Mouse (Mus musculus) WW6 (cell line): Measurements from ENCODE around the gene Gm4553.
A peak's percentile ranks its signal among the peaks of the same experiment; 100 is the strongest.
"Not testable (repeated sequence)": the region's sequence is repeated elsewhere in the genome, so short reads cannot be mapped to it uniquely, and the experiment has no call there.

ENCODE experiments used
- DNase-seq: peaks from one replicate; pipeline ENCODE4 v3.0.0-alpha.2; 2013; ENCODE audit warnings: low read depth, low spot score

Gene Gm4553

GRCm38 (mm10) chr7:142165639-142166038 lies at the start of gene Gm4553:
TSS of gene Gm4553 (minus strand) at chr7:142165739.
- DNase-seq: not testable (repeated sequence)

DNA sequence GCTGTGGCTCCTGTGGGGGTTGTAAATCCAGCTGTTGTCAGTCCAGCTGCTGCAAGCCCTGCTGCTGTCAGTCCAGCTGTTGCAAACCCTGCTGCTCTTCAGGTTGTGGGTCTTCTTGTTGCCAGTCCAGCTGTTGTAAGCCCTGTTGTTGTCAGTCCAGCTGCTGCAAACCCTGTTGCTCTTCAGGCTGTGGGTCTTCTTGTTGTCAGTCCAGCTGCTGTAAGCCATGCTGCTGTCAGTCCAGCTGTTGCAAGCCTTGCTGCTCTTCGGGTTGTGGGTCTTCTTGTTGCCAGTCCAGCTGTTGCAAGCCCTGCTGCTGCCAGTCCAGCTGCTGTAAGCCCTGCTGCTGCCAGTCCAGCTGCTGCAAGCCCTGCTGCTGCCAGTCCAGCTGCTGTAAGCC lies 46.6 kb upstream of the Gm4553 start:
- not testable (repeated sequence) for DNase-seq

- no peak for DNase-seq
Measured at GRCm38 (mm10) chr7:142211559-142211958, 46.0 kb upstream of the Gm4553 start, which contains the start of gene Gm7579. TSS of gene Gm7579 (plus strand) at chr7:142211859.

- not testable (repeated sequence) for DNase-seq
Measured at GRCm38 (mm10) chr7:142206891-142207290, 41.4 kb upstream of the Gm4553 start.

GRCm38 (mm10) chr7:142205488-142205887 lies 39.9 kb upstream of the Gm4553 start:
- no peak for DNase-seq

DNA sequence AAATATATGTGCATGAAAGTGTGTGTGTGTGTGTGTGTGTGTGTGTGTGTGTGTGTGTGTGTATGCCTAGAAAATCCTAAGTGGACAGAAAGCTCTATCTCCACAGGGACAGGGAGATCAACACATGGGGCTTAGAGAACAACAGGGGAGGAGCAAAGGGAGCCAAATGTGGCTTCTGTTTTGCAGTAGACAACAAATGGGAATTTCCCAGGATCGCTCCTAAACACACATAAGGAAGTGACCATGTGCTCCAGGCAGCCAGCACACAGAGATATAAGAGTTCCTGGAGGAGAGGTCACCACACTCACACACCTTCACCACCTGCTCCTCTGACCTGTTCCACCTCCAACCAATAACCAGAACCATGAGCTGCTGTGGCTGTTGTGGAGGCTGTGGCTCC lies 35.5 kb upstream of the Gm4553 start, which contains the start of gene Krtap5-3:
TSS of gene Krtap5-3 (plus strand) at position 301 of the 400 bp plus-strand sequence.
- no peak for DNase-seq

- no peak for DNase-seq
Measured at GRCm38 (mm10) chr7:142198748-142199147, 33.2 kb upstream of the Gm4553 start.

GRCm38 (mm10) chr7:142190289-142190688 lies 24.8 kb upstream of the Gm4553 start, which contains the start of gene Gm10153:
TSS of gene Gm10153 (minus strand) at chr7:142190389.
- no peak for DNase-seq

DNA sequence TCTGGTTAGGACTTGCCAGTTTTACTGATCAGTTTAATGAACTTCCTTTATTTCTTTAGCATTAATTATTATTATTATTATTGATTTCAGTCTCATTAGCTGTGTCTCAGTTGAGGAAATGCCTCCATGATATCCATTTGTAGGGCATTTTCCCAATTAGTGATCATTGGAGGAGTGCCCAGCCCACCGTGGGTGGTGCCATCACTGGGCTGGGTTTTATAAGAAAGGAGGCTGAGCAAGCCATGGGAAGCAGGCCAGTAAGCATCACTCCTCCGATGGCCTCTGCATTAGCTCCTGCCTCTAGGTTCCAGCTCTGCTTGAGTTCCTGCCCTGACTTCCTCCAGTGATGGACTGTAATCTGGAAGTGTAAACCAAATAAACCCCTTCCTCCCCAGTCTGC lies 22.6 kb upstream of the Gm4553 start:
- no peak for DNase-seq

DNA sequence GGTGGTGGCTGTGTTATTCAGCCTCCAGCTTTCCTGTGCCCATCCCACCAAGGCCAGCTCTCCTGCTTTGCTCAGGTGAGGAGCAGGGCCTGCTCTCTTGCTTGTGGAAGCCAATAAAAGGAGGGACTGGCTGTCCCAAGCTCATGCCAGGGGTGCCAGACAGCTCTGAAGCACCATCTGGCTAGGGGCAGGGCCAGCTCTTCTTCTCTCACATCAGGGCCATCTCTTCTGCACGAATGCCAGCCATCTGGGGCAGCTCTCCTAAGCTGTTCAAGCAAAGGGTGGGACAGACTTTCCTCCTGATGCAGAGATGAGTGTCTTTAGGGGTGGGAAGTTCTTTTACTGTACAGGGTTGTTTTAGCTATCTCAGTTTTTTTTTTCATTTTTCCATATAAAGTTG lies 15.5 kb upstream of the Gm4553 start:
- DNase-seq: no peak

- no peak for DNase-seq
Measured at GRCm38 (mm10) chr7:142178685-142179084, 13.1 kb upstream of the Gm4553 start.

- not testable (repeated sequence) for DNase-seq
Measured at GRCm38 (mm10) chr7:142175905-142176304, 10.4 kb upstream of the Gm4553 start, which contains the start of gene Krtap5-2. TSS of gene Krtap5-2 (minus strand) at chr7:142176005.

DNA sequence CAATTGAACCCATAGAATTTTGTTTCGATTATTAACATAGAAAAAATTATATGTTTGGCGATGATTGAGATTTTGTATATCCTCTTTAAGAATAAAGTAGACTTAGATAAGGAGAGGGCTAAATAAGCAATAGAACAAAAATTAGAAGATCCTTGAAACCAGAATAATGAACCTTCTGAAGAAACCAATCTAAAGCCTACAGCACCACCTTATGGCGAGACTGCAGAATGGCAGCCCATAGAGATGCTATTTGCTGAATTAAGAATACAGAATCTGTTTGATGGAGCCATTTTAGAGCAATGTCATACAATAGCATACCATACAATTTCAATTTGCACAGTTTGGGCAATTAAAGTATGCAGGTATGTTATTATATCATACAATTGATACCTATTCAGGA lies 4.3 kb upstream of the Gm4553 start:
- DNase-seq: peak; percentile 11

DNA sequence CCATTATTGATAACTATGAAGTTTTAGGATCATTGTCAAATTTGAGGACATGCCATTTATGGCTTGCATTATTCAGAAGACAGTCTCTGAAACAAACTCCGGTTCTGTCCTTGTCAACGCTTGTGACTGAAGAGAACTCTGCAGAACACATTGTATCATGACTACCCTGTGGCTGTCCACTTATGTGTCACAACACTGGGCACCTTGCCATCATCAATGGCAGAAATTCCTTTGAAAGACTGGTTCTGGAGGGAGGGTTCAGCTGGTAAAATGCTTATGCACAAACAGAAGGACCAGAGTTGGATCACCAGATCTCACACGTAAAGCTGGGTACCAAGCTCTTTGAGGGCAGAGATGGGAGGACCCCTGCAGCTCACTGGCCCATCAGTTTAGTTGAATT lies 6.2 kb downstream of the Gm4553 start:
- no peak for DNase-seq

GRCm38 (mm10) chr7:142157013-142157412 lies 8.5 kb downstream of the Gm4553 start, which contains the start of gene Gm29735:
TSS of gene Gm29735 (minus strand) at chr7:142157113.
- not testable (repeated sequence) for DNase-seq

GRCm38 (mm10) chr7:142155308-142155707 lies 10.2 kb downstream of the Gm4553 start:
- DNase-seq: no peak

- DNase-seq: no peak
Measured at GRCm38 (mm10) chr7:142152191-142152590, 13.3 kb downstream of the Gm4553 start.

GRCm38 (mm10) chr7:142148633-142149032 lies 16.9 kb downstream of the Gm4553 start:
- DNase-seq: no peak

GRCm38 (mm10) chr7:142146033-142146432 lies 19.5 kb downstream of the Gm4553 start:
- peak; percentile 24 for DNase-seq

- no peak for DNase-seq
Measured at GRCm38 (mm10) chr7:142145413-142145940, 20.1 kb downstream of the Gm4553 start.

DNA sequence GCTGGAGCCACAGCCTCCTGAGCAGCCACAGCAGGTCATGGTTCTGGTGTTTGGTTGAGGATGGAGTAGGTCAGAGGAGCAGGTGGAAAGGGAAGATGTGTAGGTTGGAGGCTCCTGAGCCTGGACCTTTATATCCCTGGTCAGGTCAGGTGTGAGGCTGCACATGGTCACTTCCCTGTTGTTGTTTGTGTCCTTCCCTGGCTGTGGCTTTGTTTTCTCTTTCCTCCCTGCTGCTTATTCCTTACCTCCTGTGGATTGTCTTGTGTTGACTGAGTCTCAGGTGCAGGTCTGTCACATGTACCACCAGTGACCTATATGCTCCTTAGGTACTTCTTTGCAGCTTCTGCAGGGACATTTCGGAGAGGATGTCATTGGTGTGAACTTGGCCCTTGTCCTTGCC lies 21.0 kb downstream of the Gm4553 start, which contains the start of gene Gm45337:
TSS of gene Gm45337 (minus strand) at position 101 of the 400 bp plus-strand sequence.
- DNase-seq: no peak

- not testable (repeated sequence) for DNase-seq
Measured at GRCm38 (mm10) chr7:142143506-142144010, 22.0 kb downstream of the Gm4553 start.

- DNase-seq: no peak
Measured at GRCm38 (mm10) chr7:142140696-142141095, 24.8 kb downstream of the Gm4553 start.
